Mouse (Mus musculus) kidney, postnatal 25 days (tissue): ENCODE measurements around the gene Psmb7.

Experiments used
- DNase-seq, 2 experiments: peaks; one replicate each; pipeline ENCODE4 v3.0.0; 2021; ENCODE audit warnings: mixed read lengths in 2 of 2

Psmb7 gene

GRCm38 (mm10) chr2:38643625-38644427 lies at the start of gene Psmb7:
Gene Psmb7, minus strand, starts transcription at chr2:38644087.
- peak; percentile 95 for DNase-seq

- DNase-seq, result peak; percentile 73 to 80
Observed at GRCm38 (mm10) chr2:38691542-38691941, 47.7 kb upstream of the Psmb7 start.

GRCm38 (mm10) chr2:38689881-38690280 lies 46.0 kb upstream of the Psmb7 start:
- DNase-seq, result no peak

GRCm38 (mm10) chr2:38688791-38689520 lies 45.1 kb upstream of the Psmb7 start:
- peak in 1 of 2 experiments; percentile 13 for DNase-seq

- no peak for DNase-seq
Observed at GRCm38 (mm10) chr2:38685746-38686145, 41.9 kb upstream of the Psmb7 start.

- no peak for DNase-seq
Observed at GRCm38 (mm10) chr2:38683083-38683482, 39.2 kb upstream of the Psmb7 start.

GRCm38 (mm10) chr2:38682209-38682608 lies 38.3 kb upstream of the Psmb7 start:
- no peak for DNase-seq

GRCm38 (mm10) chr2:38678947-38679346 lies 35.1 kb upstream of the Psmb7 start:
- DNase-seq, result no peak

GRCm38 (mm10) chr2:38675366-38675969 lies 31.6 kb upstream of the Psmb7 start:
- DNase-seq, result peak; percentile 7 to 37

GRCm38 (mm10) chr2:38672496-38672895 lies 28.6 kb upstream of the Psmb7 start:
- DNase-seq, result no peak

GRCm38 (mm10) chr2:38668802-38669580 lies 25.1 kb upstream of the Psmb7 start:
- peak; percentile 51 to 66 for DNase-seq

GRCm38 (mm10) chr2:38661398-38661797 lies 17.5 kb upstream of the Psmb7 start:
- DNase-seq, result peak in 1 of 2 experiments; percentile 31

- DNase-seq, result peak; percentile 69 to 75
Observed at GRCm38 (mm10) chr2:38658338-38658836, 14.5 kb upstream of the Psmb7 start.

- DNase-seq, result no peak
Observed at GRCm38 (mm10) chr2:38653694-38654093, 9.8 kb upstream of the Psmb7 start.

- DNase-seq, result no peak
Observed at GRCm38 (mm10) chr2:38653293-38653619, 9.4 kb upstream of the Psmb7 start.

GRCm38 (mm10) chr2:38652565-38653292 lies 8.8 kb upstream of the Psmb7 start:
- no peak for DNase-seq

GRCm38 (mm10) chr2:38652098-38652497 lies 8.2 kb upstream of the Psmb7 start:
- no peak for DNase-seq

- no peak for DNase-seq
Observed at GRCm38 (mm10) chr2:38650340-38650739, 6.5 kb upstream of the Psmb7 start.

GRCm38 (mm10) chr2:38647661-38648060 lies 3.8 kb upstream of the Psmb7 start:
- DNase-seq, result no peak

- no peak for DNase-seq
Observed at GRCm38 (mm10) chr2:38647201-38647606, 3.3 kb upstream of the Psmb7 start.

GRCm38 (mm10) chr2:38645936-38646335 lies 2.0 kb upstream of the Psmb7 start:
- peak; percentile 81 to 86 for DNase-seq

- no peak for DNase-seq
Observed at GRCm38 (mm10) chr2:38641761-38642160, 2.1 kb downstream of the Psmb7 start.
